Mouse (Mus musculus) forebrain, embryonic 13.5 days (tissue): ENCODE measurements around the gene Olfr389. TPM values are rescaled to one million over a fixed set of nuclear protein-coding genes. Genes with fewer than 3 reads are reported as not detected.

Source experiments
- ATAC-seq: fragments of 200-750 bp; cut with Nextera tagmentation; 2 replicates; pipeline ENCODE4 v1.8.0; 2017
- H3K27ac ChIP-seq: fragments of 300-500 bp; sonication (generic); 2 replicates; pipeline ENCODE4 v1.5.1; 2015; ENCODE audit warnings: inconsistent platforms, mild to moderate bottlenecking, moderate library complexity
- H3K27me3 ChIP-seq: fragments of 300-500 bp; sonication (generic); 2 replicates; pipeline ENCODE4 v1.6.1; 2015; ENCODE audit warnings: mild to moderate bottlenecking, inconsistent platforms
- H3K36me3 ChIP-seq: fragments of 300-500 bp; sonication (generic); 2 replicates; pipeline ENCODE4 v1.6.1; 2015; ENCODE audit warnings: mild to moderate bottlenecking, inconsistent platforms; ENCODE audit not compliant: poor library complexity, severe bottlenecking
- H3K4me1 ChIP-seq: fragments of 300-500 bp; sonication (generic); 2 replicates; pipeline ENCODE4 v1.6.1; 2015; ENCODE audit warnings: inconsistent platforms
- H3K4me2 ChIP-seq: fragments of 300-500 bp; sonication (generic); 2 replicates; pipeline ENCODE4 v1.6.1; 2015; ENCODE audit warnings: inconsistent platforms, mild to moderate bottlenecking, moderate library complexity
- H3K4me3 ChIP-seq: fragments of 300-500 bp; sonication (generic); 2 replicates; pipeline ENCODE4 v1.5.1; 2015; ENCODE audit warnings: mild to moderate bottlenecking, inconsistent platforms
- H3K9ac ChIP-seq: fragments of 300-500 bp; sonication (generic); 2 replicates; pipeline ENCODE4 v1.6.1; 2015; ENCODE audit warnings: mild to moderate bottlenecking, inconsistent platforms
- H3K9me3 ChIP-seq: fragments of 300-500 bp; sonication (generic); replicated peaks from 2 replicates; pipeline ENCODE4 v1.6.1; 2016; ENCODE audit warnings: inconsistent platforms
- WGBS: fragments of 180-500 bp; shearing (Covaris S2); methylation state at CpG from one replicate; pipeline ENCODE4 v1.1.7; 2015; 5-methylcytosine and 5-hydroxymethylcytosine counted together
- polyA plus RNA-seq: library from polyadenylated mRNA; unstranded; fragments of >200 nt; fragmentation: Nextera tagmentation; extraction: Ambion mirVana; gene quantifications from 2 replicates; pipeline ENCODE4 v1.2.1, GENCODE M21; 2015

Olfr389 gene
- not detected in 2 replicates for polyA plus RNA-seq

GRCm38 (mm10) chr11:73780613-73781012 lies at the start of gene Olfr389:
TSS of gene Olfr389 (minus strand) at chr11:73780713.
- H3K9ac ChIP-seq: no peak within 1 kb of the TSS
- no peak within 1 kb of the TSS for H3K4me2 ChIP-seq
- H3K9me3 ChIP-seq: peaks cover 8% of the 10 kb centered on the region; the same call in 1 of the 2 replicates
- WGBS: 91% methylated on average over 1 of the region's 1 CpGs
- ATAC-seq: no peak
- no peaks in the 10 kb centered on the region for H3K4me1 ChIP-seq
- no peak within 1 kb of the TSS for H3K27ac ChIP-seq
- H3K36me3 ChIP-seq: no peaks in the 10 kb centered on the region
- no peak within 1 kb of the TSS for H3K4me3 ChIP-seq
- H3K27me3 ChIP-seq: no peaks in the 10 kb centered on the region

- no peaks in the 10 kb centered on the region for H3K36me3 ChIP-seq
- H3K27me3 ChIP-seq: no peaks in the 10 kb centered on the region
- ATAC-seq: no peak
- H3K4me2 ChIP-seq: no peak within 1 kb of the TSS
- H3K9ac ChIP-seq: no peak within 1 kb of the TSS
- H3K4me1 ChIP-seq: no peaks in the 10 kb centered on the region
- peaks cover 10% of the 10 kb centered on the region; the same call in 1 of the 2 replicates for H3K9me3 ChIP-seq
- H3K4me3 ChIP-seq: no peak within 1 kb of the TSS
- no peak within 1 kb of the TSS for H3K27ac ChIP-seq
- WGBS: 97% methylated on average over 1 of the region's 1 CpGs
Measured at GRCm38 (mm10) chr11:73816949-73817348, 36.4 kb upstream of the Olfr389 start, which contains the start of gene Olfr392. TSS of gene Olfr392 (minus strand) at chr11:73817049.

GRCm38 (mm10) chr11:73802952-73803351 lies 22.4 kb upstream of the Olfr389 start, which contains the start of gene Olfr391-ps:
TSS of gene Olfr391-ps (minus strand) at chr11:73803052.
- H3K4me1 ChIP-seq: no peaks in the 10 kb centered on the region
- H3K9ac ChIP-seq: no peak within 1 kb of the TSS
- H3K9me3 ChIP-seq: peaks cover 10% of the 10 kb centered on the region; the same call in 1 of the 2 replicates
- no peaks in the 10 kb centered on the region for H3K27me3 ChIP-seq
- ATAC-seq: no peak
- no peak within 1 kb of the TSS for H3K27ac ChIP-seq
- no peak within 1 kb of the TSS for H3K4me2 ChIP-seq
- no peaks in the 10 kb centered on the region for H3K36me3 ChIP-seq
- 5% methylated on average over 1 of the region's 1 CpGs for WGBS
- H3K4me3 ChIP-seq: no peak within 1 kb of the TSS

GRCm38 (mm10) chr11:73782664-73783063 lies 2.2 kb upstream of the Olfr389 start, which contains the start of gene Olfr390:
TSS of gene Olfr390 (plus strand) at chr11:73782964.
- ATAC-seq: no peak
- no peak within 1 kb of the TSS for H3K4me2 ChIP-seq
- H3K36me3 ChIP-seq: no peaks in the 10 kb centered on the region
- WGBS: 86% methylated on average over 1 of the region's 1 CpGs
- no peak within 1 kb of the TSS for H3K9ac ChIP-seq
- H3K27me3 ChIP-seq: no peaks in the 10 kb centered on the region
- H3K27ac ChIP-seq: no peak within 1 kb of the TSS
- H3K4me3 ChIP-seq: no peak within 1 kb of the TSS
- peaks cover 9% of the 10 kb centered on the region; the same call in 1 of the 2 replicates for H3K9me3 ChIP-seq
- no peaks in the 10 kb centered on the region for H3K4me1 ChIP-seq

GRCm38 (mm10) chr11:73759115-73759514 lies 21.4 kb downstream of the Olfr389 start:
- Histone ChIP-seq H3K4me1 (no peaks in the 10 kb centered on the region), H3K27me3 (no peaks in the 10 kb centered on the region), H3K9ac (no peak overlapping the region), H3K4me3 (no peak overlapping the region), H3K4me2 (no peak overlapping the region), H3K36me3 (no peaks in the 10 kb centered on the region), H3K27ac (no peak overlapping the region), H3K9me3 (peaks cover 29% of the 10 kb centered on the region)
- no peak for ATAC-seq

Other genes starting within 250 kb of the Olfr389 start
- gene Olfr385, start 187.7 kb downstream of the Olfr389 start, polyA plus RNA-seq: not detected in 2 replicates
- not detected in 2 replicates for gene Olfr384, start 182.1 kb downstream of the Olfr389 start, polyA plus RNA-seq
- gene Zfp735, start 91.9 kb downstream of the Olfr389 start, polyA plus RNA-seq: not detected in 2 replicates
- not detected in 2 replicates for gene Olfr390, start 2.3 kb upstream of the Olfr389 start, polyA plus RNA-seq
- not detected in 2 replicates for gene Olfr391-ps, start 22.3 kb upstream of the Olfr389 start, polyA plus RNA-seq
- gene Olfr392, start 36.3 kb upstream of the Olfr389 start, polyA plus RNA-seq: not detected in 2 replicates
- gene Olfr393, start 70.7 kb upstream of the Olfr389 start, polyA plus RNA-seq: not detected in 2 replicates
- not detected in 2 replicates for gene Olfr394, start 110.1 kb upstream of the Olfr389 start, polyA plus RNA-seq
- gene Olfr395, start 128.6 kb upstream of the Olfr389 start, polyA plus RNA-seq: not detected in 2 replicates
- gene Olfr23, start 156.0 kb upstream of the Olfr389 start, polyA plus RNA-seq: not detected in 2 replicates
- gene Olfr397, start 180.1 kb upstream of the Olfr389 start, polyA plus RNA-seq: not detected in 2 replicates
- not detected in 2 replicates for gene Olfr398, start 209.7 kb upstream of the Olfr389 start, polyA plus RNA-seq